Mouse (Mus musculus) T-cell, adult 2 months (primary cell): ENCODE data around the gene Clstn3.
"Not testable (repeated sequence)": the region's sequence is repeated elsewhere in the genome, so short reads cannot be mapped to it uniquely, and the experiment has no call there.

Experiments used
- DNase-seq: peaks from one replicate; pipeline ENCODE4 v3.0.0; 2022; ENCODE audit warnings: low spot score

The Clstn3 gene

DNA sequence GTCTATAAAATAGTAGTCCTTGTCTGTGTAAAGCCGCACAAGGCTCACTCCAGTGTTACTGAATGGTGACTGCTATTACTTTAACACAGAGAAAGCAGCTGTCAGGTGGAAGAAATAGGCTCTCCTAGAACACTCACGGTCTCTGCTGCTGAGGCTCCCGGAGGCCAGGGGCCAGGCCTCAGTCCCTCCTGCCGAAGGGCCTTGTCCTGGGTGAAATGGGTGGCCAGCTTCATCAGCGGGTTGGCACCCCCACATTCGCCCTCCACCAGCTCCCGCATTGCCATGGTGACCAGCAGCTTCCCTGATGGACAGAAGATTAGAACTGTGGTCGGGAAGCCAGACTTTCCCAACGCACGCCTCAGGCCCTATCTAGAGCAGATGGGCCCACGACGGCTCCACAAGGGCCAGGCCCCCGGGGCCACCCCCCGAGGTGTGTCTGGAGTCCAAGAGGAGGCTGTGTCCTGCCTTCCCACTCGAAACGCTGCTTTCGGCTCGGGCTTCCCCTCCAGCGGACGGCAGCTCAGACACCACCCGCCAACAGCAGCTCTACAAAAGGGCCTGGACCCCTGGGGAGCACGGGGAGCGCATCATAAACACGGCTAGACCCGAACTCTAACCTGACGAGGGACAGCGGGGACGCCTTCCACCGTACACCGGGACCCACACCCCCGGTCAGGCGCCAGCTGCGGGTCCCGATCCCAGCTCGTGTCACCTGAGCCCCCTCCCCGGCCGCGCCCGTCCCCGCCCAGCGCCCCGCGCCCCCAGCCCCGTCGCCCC lies 50.3 kb downstream of the Clstn3 start:
- peak; percentile 49 for DNase-seq

DNA sequence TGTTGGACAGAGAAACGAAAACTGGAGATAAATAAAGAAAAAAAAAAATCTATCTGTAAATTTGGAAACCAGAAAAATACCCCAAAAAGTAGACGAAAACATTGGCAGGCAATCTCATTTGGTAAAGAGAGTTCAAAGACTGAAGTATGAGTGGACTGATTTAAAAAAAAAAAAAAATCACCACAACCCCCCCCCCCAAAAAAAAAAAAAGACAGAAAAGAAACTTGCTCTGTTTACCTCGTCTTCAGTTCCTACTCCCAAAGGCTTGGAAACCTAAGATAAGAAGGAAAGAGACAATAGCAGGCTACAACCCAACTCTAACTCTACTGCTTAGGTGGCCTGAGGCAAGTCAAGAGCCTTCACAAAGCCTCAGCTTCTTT lies 50.8 kb downstream of the Clstn3 start:
- DNase-seq, result no peak

DNA sequence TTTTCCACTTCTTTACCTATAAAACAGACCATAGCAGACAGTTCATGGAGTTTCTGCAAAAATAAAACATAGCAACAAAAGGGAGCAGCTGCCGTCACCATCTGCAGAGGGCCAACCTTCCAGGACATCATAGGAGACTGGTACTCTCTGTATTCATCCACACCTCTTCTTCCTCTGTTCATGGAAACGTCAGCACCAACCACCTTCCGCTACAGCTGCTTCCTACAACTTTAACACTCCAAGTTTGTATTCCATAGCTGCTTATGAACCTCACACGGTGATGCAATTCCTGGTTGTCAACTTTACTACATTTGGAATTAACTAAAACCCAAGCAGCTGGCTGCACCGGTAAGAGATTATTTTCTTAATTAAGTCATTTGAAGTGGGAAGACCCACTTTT lies 56.2 kb downstream of the Clstn3 start:
- DNase-seq, result no peak

DNA sequence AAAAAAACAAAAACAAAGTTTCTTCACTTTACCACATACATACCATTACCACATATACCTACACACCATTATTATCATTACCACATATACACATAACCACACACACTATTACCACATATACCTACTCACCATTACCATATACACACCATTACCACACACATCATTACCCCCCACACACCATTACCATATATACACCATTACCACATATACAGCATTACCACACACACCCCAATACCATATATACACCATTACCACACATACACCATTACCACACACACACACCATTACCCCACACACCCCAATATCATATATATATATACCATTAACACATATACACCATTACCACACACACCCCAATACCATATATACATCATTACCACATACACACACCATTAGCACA lies 57.4 kb downstream of the Clstn3 start:
- DNase-seq, result no peak

DNA sequence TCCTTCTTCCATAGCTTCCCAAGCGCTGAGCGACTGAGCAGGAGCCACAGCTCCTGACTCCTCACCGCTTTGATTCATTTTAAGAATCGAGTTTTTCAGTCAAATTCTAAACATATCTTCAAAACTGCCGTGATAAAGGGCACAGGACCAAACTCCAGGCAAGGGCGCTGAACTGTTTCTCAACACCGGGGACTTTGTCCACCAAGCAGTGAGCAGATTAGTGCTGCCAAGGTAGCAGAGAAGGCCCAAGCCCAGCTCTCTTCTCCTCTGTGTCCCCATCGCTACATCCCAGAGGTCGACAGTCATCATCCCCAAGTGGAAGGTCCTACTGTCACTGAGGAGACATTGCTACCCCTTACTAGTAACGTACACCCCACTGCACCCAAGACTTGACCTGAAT lies 58.3 kb downstream of the Clstn3 start:
- no peak for DNase-seq

DNA sequence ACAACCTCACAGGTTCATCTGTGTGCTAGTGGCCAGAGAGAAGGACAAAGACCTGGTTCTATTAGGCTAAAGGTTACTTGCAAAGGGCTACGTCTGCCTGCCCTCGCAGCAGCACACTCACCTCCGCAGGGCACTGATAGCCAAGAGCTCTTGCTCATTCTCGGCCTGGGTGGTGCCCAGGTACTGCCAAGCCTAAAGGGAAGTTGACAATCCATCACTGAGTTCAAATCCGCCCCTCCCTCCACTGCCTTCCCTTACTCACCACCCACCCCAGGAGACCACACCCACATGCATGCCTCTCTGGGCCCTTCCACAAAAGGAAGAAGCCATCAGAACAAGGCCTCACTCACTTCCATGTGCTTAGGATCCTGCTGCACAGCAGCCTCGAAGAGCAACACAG lies 64.9 kb downstream of the Clstn3 start:
- DNase-seq, result no peak

DNA sequence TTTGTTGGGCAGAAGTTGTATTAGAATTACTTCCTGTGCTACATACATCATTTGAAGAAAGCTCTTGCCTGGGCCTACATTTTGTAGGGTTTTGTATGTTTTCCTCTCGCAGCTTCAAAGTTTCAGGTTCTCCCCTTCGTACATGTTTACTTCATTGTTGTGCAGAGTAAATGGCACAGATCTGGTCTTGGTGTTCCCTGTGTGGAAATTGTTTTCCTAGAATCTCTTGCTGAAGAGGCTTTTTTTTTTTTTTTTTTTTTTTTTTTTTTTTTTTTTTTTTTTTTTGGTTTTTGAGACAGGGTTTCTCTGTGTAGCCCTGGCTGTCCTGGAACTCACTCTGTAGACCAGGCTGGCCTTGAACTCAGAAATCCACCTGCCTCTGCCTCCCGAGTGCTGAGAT lies 69.6 kb downstream of the Clstn3 start:
- DNase-seq, result not testable (repeated sequence)
